Mouse (Mus musculus): ENCODE measurements at regions not wholly inside any gene's neighbourhood (a gene's known extent, or its start where the extent isn't known, plus 50 kb on each side); places are given as distances from the start of the nearest gene placed in this dataset.

GRCm38 (mm10) chr4:37647051-37647450, 695.5 kb upstream of the Lingo2 start:
- DNase-seq: peak in 1 of 2 experiments; percentile 5

Data from cerebellum, postnatal 14 days (tissue).